Mouse (Mus musculus) inflammation-experienced regulatory T-cells, adult 6 months (primary cell): Measurements from ENCODE around the gene Ccr10. TPM values are rescaled to one million over a fixed set of nuclear protein-coding genes. Genes with fewer than 3 reads are reported as not detected.

Experiments
- ATAC-seq: one replicate; pipeline ENCODE4 v1.8.0; 2017
- polyA plus RNA-seq, 3 experiments: library from polyadenylated mRNA; unstranded; fragments of 100-300 nt; shearing (Covaris generic); gene quantifications; one replicate each; pipeline ENCODE4 v1.2.1; 2017

The Ccr10 gene
- under 1 TPM in 2 of 3 experiments, not detected in 1; 0.33 to 0.55 TPM for polyA plus RNA-seq

- ATAC-seq = no peak
Measured at GRCm38 (mm10) chr11:101174851-101175628, at the start of gene Ccr10. Gene Ccr10 (minus strand): TSS chr11:101175443.

GRCm38 (mm10) chr11:101224337-101224736, 49.1 kb upstream of the Ccr10 start:
- ATAC-seq = no peak

DNA sequence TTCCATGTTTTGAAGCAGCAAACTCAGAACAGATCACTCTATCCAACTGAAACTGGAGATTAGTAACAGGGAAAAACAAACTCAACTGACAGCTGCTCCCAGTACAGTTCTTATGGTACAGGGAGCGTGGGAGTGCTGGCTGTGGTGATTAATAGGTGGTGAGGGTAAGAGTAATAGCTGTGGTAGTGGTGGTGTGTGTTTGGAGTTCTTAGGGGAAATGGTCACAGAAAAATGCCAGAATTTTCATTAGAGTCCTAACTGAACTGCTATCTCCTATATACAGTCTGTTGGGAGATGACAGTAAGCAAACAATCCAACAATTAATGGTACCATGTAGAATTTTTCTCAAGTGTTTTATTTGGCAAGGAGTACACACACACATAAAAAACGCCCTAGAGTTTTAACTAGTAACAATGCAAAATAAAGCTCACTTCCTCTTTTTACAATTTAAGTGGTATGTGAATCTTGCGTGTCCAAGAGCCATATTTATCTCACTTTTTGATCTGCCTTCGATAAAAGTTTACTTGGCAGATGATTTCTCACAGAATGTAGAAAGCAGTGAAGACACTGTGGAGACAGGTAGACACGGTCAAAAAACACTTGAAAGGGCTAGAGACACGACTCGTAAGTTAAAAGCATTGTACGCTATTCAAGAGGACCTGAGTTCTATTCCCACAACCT, 46.2 kb upstream of the Ccr10 start:
- ATAC-seq = no peak

GRCm38 (mm10) chr11:101220853-101221252, 45.6 kb upstream of the Ccr10 start:
- no peak for ATAC-seq

- no peak for ATAC-seq
Measured at GRCm38 (mm10) chr11:101218436-101219055, 43.3 kb upstream of the Ccr10 start.

DNA sequence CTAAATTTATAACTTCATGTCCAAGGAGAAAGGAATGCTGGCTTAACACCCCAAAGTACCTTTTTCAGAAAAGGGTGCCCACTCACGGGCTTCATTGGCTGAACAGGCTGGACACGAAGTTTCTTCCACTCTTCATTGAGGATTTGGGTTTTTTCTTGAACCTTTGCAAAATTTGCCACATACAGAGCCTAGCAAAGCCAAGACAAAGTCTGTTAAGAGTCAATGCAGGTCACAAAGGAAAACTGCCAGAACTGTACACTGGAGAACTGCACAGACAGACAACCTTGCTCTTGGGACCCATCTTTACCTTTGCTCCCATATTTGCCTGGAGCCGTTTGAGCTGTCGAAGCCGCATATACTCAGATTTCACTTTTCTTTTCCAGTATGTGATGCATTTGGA, 41.7 kb upstream of the Ccr10 start:
- no peak for ATAC-seq

DNA sequence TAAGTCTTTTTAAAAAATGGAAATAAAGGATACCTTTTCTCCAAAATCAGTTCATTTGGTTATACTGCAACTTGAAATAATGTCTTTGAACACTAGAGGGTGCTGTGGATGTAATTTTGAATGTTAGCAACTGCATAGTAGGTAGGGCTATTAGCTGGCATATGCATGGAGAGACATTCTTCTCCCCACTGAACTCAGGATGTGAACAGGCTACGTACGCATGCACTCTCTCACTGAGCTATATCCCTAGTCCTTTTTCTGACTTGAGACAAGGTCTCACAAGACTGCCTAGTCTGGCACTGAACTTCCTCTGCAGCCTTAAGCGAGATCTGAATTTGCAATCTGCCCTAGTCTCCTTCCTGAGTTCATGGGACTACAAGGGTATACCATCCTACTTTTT, 36.7 kb upstream of the Ccr10 start:
- peak; percentile 73 for ATAC-seq

DNA sequence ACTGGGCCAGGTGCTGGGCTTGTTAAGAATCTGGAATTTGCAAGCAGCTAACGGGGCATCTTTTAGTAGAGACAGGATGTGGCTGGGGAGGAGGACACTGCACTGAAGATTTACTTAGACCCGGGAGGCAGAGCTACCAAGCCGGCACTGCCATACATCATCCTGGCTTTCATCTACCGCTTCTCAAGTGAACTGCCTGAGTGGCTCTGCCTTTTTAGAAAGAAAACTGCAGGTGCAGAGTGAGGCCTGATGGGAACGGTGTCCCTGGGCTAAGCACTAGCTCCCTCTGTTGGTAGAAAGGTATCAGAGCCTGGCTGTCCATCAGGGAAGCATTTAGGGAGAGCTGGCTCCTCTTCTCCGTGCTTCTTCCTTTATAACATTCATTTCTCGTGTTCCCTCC, 25.7 kb upstream of the Ccr10 start:
- ATAC-seq = no peak

DNA sequence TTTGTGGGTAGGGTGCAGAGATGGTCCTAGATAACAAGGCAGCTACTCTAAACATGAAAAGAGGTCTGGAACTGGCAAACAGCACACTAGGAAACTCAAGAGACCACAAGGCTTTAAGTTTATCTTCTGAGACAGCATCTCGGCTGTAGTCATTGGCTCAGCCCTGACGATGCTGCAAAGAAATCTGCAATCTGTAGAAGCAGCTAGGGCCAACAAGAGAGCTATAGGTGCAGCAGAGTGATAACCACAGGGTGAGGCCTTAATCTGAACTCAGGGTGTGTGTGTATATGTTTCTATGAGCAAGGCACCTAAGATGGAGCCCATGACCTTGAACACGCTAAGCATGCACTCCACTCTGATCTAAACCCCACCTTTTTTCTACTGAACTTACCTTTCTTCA, 24.3 kb upstream of the Ccr10 start:
- no peak for ATAC-seq

GRCm38 (mm10) chr11:101196175-101196574, 20.9 kb upstream of the Ccr10 start:
- ATAC-seq = no peak

- no peak for ATAC-seq
Measured at GRCm38 (mm10) chr11:101195571-101195970, 20.3 kb upstream of the Ccr10 start.

DNA sequence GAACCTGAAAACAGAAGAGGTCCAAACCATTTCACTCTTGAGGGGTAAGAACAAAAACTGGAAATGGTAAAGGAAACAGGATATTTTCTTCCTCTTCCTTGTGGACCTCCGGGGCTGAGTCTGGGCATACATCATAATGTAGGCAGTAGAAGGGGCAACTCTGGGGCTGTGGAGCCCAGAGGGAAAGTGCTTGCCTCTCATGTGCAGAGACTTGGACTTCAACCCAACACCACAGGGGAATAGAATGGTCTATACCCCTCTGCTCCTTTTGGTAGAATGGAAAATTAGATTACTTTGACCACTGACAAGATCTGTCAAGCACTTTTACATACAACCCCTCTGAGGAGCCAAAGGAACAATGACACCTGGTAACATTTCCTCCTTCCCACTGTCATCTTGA, 19.9 kb upstream of the Ccr10 start:
- ATAC-seq = no peak

DNA sequence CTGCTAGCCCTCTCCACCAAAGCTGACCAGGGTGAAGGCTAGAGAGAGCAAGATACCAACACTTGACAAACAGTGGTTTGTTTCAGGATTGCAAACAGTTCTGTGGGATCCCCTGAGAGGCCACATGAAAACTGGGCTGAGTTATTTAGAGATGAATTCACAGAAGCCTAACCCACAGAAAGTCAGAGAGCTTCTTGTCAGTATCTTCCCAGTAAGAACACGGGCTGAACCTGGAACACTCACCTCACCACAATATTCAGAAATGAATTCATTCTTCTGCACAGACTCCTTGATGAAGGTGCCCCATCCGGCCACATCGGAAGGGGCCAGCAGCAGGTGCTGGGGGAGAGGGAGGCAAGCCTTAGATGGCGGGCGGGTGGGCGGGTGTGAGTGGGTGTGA, 19.4 kb upstream of the Ccr10 start:
- ATAC-seq = no peak

GRCm38 (mm10) chr11:101194137-101194536, 18.9 kb upstream of the Ccr10 start:
- no peak for ATAC-seq

- no peak for ATAC-seq
Measured at GRCm38 (mm10) chr11:101193076-101193475, 17.8 kb upstream of the Ccr10 start.

DNA sequence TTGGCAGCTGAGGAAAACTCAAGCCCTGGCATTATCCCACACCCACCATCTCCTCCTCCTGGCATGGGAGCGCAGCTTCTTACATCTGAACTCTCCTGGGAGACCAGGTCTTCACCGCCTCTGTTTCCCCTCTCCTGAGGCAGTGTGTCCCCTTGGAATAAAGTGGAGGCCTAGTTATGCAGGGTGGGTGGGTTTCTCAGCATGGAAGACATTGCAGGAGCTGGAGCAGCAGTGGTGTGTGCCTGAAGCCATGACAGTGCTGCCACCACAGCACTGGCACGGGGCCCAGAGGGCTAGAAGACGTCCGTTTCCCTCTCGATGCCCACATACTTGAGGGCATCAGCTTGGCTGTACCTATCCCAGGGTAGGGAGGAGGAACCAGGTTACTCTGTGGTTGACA, 17.4 kb upstream of the Ccr10 start:
- no peak for ATAC-seq

- ATAC-seq = no peak
Measured at GRCm38 (mm10) chr11:101191919-101192470, 16.8 kb upstream of the Ccr10 start.

DNA sequence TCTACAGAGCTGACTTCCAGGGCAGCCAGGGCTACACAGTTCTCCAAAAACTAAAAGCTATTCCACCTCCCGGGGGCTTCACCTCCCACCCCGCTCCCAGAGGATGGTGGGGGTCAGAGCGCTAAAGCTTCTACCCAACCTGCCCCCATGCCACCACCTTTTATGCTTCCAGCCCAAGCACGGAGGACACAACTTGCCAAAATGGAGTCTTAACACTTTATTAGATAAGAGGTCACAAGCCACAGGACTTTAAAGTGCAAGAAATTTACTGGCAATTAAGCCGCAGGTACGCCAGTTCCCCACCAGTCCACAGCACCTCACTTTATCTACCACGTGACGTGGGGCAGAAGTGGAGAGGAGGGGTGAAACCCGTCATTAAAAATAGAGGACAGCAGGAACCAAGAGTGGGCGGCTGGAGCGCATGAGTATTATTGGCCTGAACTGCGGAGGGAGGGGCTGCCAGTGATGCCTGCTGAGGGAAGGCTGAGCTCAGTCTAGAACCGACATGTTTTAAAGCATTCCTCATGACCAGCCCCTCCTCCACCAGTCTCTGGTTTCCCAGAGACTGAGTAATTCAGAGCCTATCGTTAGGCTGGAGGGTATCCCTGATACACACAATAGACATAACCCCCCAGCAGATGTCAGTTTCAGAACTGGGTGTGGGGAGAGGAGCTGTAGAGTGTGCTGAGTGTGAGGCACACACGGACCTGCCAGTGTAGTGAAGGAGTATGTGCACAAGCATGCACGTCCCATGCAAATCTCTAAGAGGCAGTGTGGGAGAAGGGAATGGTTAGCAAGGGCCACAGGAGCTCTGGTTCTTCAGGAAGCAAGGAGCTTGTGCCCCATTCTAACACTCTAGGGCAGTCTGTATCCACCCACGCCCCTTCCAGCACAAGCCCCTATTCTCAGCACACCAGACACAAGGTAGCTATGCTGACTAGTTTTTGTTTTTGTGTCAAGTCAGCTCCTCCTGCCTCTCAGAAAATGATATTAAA, 16.0 kb upstream of the Ccr10 start:
- no peak for ATAC-seq

DNA sequence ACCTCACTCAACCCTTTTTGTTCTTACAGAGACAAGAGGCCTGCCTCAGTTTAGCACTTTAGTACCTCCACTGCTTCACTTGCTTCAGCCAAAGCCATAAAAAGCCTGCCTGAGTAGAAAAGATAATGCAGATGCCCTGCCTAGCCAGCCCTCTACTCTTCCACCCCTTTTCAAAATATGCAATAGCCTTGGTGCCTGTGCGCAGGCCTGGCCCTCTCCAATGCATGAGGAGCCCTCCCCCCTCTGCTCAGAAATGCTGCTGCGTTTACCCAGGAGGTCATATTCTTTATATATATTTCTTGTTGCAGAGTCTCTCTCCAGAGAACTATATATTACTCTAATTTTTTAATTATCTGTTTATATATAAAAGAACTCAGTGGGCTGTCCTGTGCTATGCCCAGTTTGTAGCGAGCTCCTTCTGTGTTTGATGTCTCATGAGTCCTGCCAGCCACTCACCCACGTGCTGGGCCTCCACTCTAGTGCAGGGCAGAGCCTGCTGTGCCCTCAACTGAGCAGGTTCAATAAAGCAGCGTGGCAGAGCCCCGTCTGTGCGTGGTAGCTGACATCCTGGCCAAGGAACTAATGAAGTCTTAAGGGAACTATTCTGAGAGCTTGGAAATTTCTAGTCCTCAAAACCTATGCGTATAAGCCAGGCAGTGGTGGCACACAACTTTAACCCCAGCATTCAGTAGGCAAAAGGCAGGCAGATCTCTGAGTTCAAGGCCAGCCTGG, 15.1 kb upstream of the Ccr10 start:
- ATAC-seq = no peak

GRCm38 (mm10) chr11:101189495-101190180, 14.4 kb upstream of the Ccr10 start:
- no peak for ATAC-seq
